Mouse (Mus musculus) kidney, postnatal 36 days (tissue): ENCODE measurements around the gene Dpy19l3.

Source experiments
- DNase-seq, 2 experiments: peaks; one replicate each; pipeline ENCODE4 v3.0.0; 2021 to 2022; ENCODE audit warnings: mixed read lengths in 2 of 2

Dpy19l3 gene

GRCm38 (mm10) chr7:35687229-35687628 lies 67.0 kb downstream of the Dpy19l3 start:
- DNase-seq: peak; percentile 36 to 53

- peak; percentile 37 to 82 for DNase-seq
These were observed 67.5 kb downstream of the Dpy19l3 start for GRCm38 (mm10) chr7:35686756-35687155.

- DNase-seq: peak in 1 of 2 experiments; percentile 4
These were observed 68.0 kb downstream of the Dpy19l3 start for GRCm38 (mm10) chr7:35686216-35686615.

- no peak for DNase-seq
These were observed 70.7 kb downstream of the Dpy19l3 start for GRCm38 (mm10) chr7:35683409-35684122.

- DNase-seq: peak in 1 of 2 experiments; percentile 23
These were observed 72.7 kb downstream of the Dpy19l3 start for GRCm38 (mm10) chr7:35681559-35681958.

GRCm38 (mm10) chr7:35678976-35679375 lies 75.3 kb downstream of the Dpy19l3 start:
- no peak for DNase-seq

- no peak for DNase-seq
These were observed 85.9 kb downstream of the Dpy19l3 start for GRCm38 (mm10) chr7:35668066-35669041.

- no peak for DNase-seq
These were observed 90.4 kb downstream of the Dpy19l3 start for GRCm38 (mm10) chr7:35663790-35664376.

- DNase-seq: peak; percentile 11 to 69
These were observed 95.1 kb downstream of the Dpy19l3 start for GRCm38 (mm10) chr7:35659173-35659572.

- no peak for DNase-seq
These were observed 96.4 kb downstream of the Dpy19l3 start for GRCm38 (mm10) chr7:35657829-35658228.

GRCm38 (mm10) chr7:35651583-35652270 lies 102.5 kb downstream of the Dpy19l3 start:
- DNase-seq: peak in 1 of 2 experiments; percentile 8

- no peak for DNase-seq
These were observed 103.4 kb downstream of the Dpy19l3 start for GRCm38 (mm10) chr7:35650716-35651410.

- peak; percentile 57 to 75 for DNase-seq
These were observed 105.2 kb downstream of the Dpy19l3 start for GRCm38 (mm10) chr7:35649071-35649470.

GRCm38 (mm10) chr7:35648239-35649069 lies 105.8 kb downstream of the Dpy19l3 start:
- DNase-seq: no peak

GRCm38 (mm10) chr7:35647101-35647698 lies 107.1 kb downstream of the Dpy19l3 start, which contains the start of gene Pdcd5:
Gene Pdcd5, minus strand, starts transcription at chr7:35647521.
- DNase-seq: peak; percentile 96 to 99

GRCm38 (mm10) chr7:35646317-35647081 lies 107.8 kb downstream of the Dpy19l3 start:
- peak in 1 of 2 experiments; percentile 54 for DNase-seq

- DNase-seq: no peak
These were observed 114.2 kb downstream of the Dpy19l3 start for GRCm38 (mm10) chr7:35640072-35640471.

GRCm38 (mm10) chr7:35636874-35637273 lies 117.4 kb downstream of the Dpy19l3 start:
- no peak for DNase-seq

GRCm38 (mm10) chr7:35636229-35636628 lies 118.0 kb downstream of the Dpy19l3 start:
- DNase-seq: peak; percentile 10 to 71
